Mouse (Mus musculus) cerebellum, postnatal 36 days (tissue): ENCODE data around the gene Rap1gap.

Source experiments
- DNase-seq, 2 experiments: peaks; one replicate each; pipeline ENCODE4 v3.0.0; 2021 to 2022; ENCODE audit warnings: mixed read lengths in 2 of 2

The Rap1gap gene

DNA sequence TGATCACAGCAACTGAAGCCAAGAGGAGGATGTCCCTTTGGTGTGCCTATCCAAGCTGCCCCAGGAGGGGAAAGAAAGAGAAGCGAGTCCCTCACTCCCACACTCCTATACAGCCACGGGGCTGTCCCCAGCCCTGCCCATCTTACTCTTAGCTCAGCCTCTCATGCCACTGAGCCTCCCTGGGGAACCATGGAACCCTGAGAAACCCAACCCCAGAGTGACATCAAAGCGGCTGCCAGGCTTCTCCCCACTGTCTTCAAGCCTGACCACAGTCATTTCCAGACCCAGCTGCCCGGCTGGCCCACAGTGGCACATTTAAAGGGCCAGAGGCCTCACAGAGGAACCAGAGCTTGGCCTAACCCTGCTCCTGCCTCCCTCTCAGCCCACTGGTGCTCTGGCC, 84.2 kb downstream of the Rap1gap start:
- DNase-seq = no peak

DNA sequence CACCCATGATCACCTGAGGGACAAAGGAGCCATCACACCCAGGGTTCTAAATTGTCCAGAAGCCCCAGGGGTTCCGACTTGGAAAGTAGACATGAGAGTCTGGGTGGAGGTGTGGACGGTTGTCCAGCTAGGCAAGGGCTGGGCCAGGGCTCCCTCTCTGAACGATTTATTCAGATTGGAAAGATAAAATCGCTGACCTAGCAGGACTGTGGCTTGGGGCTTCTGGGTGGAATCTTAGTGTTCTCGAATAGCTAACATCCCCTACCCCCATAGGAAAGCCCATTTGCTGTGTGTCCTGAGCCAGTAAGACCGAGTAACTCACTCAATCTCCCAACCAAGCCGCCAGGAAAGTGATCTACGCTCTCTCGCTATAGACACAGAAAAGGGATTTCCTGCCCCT, 85.2 kb downstream of the Rap1gap start:
- DNase-seq = no peak

DNA sequence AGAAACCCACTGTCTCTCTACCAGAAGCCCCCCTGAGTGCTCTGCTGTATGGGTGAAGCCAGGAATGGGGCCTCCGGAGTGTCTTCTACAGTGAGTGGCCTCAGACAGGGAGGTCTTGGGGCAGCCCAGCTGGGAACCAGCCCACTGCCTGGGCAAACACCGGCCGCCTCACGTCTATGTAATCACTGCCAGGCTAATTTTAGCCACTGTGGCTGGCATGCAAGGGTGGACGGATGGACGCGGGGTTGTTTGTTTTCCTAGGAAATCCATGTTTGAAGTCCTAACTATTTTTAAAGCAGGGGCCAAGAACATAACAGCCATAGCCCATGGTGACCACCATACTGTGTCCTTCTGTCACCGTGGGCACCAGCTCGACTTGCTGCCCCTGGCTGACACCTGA, 85.6 kb downstream of the Rap1gap start:
- DNase-seq = no peak

DNA sequence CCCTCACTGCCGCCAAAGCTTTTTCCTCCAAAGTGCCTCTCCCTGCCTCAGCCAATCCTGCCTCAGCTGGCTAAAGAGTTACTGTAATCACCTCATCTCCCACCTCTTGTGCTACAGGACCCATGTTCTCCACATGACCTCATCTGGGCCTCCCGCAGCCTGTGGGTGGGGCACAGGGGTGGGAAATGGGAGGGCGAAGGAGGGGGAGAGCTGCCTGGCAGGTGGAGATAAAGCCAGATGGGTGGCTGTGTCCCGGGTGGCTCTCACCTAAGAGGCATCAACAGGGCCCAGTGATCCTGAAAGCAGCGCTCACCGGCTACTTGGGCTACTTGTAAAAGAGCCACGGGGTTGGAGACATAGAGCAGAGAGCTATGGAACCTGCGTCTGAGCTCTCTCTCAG, 86.8 kb downstream of the Rap1gap start:
- no peak for DNase-seq

DNA sequence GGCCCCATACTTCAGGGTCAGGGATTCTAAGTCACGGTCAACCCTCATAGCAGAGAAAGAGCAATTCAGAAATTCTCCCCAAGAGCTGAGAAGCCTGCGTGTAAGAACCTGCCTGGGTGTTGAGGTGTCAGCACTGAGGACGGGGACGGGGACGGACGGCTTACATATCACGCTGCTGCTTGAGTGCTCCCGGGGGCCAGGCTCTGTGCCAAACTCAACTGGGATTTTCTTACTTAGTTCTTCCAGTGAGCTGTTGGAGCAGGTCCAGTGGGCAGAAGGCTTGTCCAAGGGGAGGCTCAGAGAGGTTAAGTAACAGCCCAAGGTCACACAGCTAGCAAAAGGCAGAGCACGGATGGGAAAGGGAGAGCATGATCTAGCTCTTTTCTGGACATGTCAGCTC, 87.2 kb downstream of the Rap1gap start:
- DNase-seq = peak in 1 of 2 experiments; percentile 38

DNA sequence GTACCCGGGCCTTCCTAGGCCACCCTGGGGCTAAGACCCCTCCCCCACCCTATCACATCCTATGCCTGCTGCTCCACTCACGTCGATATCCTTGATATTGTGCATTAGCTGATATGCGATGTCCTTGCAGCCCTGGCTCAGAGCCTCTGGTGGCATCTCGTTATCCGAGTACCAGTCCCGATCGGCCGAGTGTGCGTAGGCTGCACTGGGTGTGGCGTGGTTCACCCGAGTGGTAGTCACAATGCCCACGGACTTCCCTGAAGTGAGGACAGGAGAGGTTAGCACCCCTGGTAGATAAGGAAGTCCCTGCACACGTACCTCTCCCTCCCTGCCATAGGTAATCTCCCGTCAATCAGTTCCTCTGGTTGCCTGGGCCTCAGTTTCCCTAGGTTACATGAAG, 87.9 kb downstream of the Rap1gap start:
- DNase-seq = no peak

DNA sequence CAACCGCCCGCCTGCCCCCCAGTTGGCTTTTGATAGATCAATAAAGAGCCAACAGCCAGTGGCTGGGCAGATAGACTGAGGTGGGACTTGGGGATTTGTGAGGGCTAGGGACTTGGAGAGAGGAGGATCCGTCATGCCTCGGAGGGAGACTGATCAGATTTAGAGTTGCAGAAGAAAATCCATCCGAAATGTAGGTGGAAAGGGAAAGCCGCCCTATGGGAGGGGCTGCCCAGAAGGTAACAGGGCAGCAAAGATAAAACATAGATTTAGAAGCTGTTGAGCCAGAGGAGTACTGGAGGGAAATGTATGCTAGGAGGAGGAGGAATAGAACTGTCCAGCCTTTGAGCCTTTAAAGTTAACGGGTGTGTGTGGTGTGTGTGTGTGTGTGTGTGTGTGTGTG, 88.7 kb downstream of the Rap1gap start:
- no peak for DNase-seq

DNA sequence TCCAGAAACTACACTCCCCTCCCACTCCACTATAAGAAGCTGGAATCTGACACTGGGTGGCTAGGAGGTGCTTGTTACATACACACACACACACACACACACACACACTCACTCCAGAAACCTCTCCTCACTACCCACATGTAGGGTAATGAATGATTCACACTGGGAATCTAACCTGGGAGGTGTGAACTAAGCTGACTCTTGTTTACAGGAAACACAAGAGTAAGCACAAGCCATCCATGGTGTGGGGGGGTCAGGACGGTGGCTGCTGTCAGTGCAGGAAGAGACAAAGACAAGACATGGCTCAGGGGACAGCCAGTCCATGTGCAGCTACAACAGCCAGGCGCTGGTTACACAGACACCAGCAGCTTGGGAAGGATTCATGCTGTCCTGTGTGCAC, 89.9 kb downstream of the Rap1gap start:
- no peak for DNase-seq

DNA sequence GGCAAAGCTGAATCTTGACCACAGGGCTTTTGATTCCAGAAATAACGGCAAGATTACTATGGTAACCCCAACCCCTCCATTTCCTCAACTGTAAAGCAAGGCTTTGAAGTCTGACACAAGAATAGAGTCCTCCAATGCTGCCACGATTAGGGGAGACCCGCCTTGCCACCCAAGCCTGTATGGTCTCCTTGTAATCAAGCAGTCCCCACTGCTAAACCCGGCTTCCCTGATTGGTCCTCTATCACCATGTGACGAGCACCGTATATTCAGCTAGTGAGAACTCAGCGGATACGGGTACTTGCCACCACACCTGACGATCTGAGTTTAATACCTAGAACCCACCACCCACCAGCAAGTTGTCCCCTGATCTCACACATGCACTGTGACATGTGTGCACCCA, 98.4 kb downstream of the Rap1gap start:
- DNase-seq = no peak

DNA sequence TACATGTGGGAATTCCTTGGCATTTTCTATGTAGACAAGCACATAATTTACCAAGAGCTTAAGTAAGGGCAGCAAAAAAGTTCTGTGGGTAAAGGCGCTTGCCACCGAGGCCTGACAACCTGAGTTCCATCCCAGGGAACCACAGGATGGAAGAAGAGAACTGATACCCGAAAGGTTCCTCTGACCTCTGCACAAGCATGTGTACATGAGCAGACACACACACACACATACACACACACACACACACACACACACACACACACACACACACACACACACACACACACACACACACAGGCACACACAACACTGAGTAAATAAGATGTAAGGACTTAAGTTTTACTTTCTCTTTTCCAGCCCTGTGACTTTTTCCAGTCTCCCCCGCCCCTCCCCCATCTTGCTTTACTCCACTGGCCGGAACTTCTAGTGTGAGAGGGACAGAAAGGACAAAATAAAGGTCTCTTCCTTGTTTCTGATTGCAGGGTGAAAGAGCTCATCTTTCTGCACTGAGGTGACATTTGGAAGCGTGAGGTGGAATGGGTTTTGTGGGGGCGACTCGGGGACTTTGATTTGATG, 99.5 kb downstream of the Rap1gap start:
- no peak for DNase-seq

DNA sequence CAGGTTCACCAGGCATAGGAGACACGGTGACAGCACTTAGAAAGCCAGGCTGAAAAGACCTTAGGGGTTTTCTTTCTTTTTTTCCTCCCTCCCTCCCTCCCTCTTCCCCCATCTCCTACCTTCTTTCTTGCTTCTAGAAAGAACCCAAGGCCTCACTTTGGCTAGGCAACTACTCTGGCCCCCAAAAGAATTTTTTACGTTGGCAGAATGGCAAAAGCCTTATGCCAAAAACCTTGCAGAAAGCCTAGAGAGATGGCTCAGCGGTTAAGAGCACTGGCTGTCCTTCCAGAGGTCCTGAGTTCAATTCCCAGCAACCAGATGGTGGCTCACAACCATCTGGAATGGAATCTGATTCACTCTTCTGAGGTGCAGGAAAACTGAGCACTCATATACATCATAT, 100.1 kb downstream of the Rap1gap start:
- DNase-seq = no peak

DNA sequence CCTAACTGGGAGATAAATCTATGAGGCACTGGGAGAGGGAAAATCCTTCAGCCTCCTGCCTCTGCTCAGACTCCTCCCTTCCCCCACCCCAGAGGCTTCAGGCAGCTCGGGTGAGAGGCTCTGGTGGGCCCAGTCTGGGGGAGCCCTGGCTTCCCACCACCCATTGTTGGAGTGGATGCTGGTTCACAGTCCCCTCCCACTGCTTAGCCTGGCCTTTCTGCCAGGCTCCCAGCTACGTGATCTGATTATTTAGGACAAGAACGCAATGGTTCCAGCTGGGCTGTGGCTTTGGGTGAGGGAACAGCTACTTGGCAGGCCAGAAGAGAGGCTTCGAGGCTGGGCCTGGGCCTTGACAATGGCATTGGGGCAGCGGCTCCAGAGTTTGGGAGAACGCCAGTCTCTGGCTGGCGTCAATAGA, 101.0 kb downstream of the Rap1gap start:
- DNase-seq = peak in 1 of 2 experiments; percentile 22

DNA sequence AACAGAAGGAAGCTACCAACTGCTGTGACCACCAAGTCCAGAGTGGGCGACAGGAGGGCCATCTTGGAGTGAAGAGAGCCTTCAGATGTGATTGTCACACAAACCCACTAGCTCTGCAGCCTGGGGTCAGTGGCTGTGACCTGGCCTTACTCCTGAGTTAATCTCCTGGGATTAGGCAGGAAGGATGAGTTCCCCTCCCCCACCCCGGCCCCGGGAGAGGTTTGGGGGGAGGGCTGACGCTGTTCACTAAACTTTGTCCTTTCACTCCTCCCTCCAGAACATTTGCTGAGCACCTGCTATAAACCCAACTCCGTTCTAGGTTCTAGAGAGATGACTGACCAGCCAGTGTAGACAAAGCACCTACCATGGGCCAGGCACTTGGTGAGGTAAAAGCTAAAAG, 101.8 kb downstream of the Rap1gap start:
- DNase-seq = no peak

DNA sequence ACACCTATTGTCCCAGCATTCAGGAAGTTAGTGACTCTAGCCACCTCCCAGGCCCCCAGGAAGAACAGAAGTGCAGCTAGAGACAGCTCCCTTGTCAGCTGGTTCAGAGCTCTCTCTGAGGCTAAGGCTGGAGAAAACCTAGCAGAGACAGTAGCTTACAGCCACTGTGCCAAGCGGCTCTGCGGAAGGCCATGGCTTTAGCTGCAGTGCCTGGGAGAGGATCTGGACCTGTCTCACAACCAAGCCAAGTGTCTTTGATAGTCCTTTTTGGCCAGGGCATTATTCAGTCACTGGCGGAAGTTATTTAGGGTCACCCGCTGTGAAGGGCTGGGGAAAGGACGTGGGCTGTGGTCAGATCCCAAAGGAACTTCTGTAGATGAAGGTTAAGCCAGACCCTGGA, 103.9 kb downstream of the Rap1gap start:
- no peak for DNase-seq

DNA sequence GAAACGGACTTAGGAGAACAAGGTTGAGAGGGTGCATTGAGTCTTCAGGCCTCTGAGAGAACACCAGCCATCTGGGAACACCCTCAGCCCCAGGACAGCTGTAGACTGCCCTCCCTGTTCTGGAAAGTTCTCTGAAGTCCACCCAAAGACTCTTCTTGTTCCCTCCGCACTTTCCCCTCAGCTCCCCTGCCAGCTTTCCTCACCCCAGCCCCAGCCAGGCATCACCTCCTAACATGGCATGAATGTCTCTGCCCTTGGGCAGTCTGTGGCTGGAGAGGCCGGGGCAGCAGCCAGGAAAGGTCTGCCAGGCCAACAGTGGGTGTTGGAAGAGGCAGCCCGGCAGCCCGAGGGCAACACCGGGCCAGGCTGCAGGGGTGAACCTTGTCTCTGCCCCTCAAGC, 104.3 kb downstream of the Rap1gap start:
- no peak for DNase-seq

DNA sequence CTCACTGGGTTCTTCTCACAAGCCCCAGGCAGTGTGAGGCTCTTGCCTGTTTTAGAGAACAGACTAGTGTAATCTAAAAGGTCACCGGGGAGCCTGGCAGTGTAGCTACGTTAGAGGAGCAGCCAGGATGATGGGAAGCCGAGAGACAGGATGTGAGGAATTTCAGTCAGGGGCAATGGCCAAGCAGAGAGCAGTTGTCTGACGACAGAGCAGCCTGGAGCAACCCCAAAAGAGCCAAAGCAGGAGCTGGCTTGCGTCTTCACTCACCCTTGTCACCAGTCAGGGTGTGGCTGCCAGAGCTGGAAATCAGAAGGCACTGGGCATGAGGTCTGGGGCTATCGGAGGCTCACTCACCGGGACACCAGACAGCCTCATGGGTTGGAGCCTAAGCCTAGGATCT, 105.1 kb downstream of the Rap1gap start:
- peak in 1 of 2 experiments; percentile 24 for DNase-seq

DNA sequence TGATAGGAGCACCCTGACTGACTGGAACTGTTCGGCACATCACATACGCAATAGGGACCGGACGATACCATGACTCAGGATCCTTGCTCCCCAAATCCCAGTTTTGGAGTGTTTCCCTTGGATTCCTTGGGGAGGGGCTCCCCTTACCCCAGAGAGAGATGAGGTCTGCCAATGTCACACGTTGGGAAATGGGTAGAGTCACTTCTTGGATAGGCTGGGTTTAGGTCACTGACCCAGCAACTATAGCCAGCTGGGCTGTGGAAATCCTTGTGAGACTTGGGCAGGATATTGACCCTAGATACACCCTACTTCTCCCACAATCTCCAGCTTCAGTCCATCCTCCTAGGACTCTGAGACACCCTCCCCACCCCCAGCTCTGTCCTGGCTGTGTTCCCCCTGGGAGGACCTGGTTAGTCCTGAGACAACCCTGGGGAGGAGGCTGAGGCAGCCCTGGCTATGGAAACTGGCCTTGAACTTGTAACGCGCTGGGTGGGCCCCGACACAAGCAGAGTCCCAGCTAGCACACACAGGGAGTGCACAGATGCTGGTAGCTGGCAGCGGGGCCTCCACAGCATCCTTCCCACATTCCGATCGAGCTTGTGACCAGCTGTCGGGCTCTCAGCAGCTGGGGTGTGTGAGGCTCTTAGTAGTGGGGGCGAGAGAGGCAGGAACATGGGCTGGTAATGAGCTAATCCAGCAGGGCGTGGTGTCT, 106.5 kb downstream of the Rap1gap start:
- no peak for DNase-seq

DNA sequence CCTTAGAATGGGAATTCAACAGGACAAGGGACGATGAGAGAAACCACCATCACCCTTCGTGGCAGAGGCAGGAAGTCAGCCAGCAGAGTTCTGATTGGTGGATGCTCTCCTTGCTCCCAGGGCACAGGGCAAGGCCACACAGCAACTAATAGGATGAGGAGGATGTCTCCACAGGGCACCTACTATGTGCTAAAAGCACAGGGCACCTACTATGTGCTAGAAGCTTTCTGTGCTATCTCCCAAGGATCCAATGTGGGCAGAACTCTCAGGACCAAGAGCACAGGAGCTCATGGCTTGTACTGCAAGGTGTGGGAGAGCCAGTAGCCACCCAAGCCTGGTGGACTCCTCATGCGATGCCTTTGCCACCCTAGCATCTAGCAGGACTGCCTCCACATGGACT, 107.2 kb downstream of the Rap1gap start:
- no peak for DNase-seq

DNA sequence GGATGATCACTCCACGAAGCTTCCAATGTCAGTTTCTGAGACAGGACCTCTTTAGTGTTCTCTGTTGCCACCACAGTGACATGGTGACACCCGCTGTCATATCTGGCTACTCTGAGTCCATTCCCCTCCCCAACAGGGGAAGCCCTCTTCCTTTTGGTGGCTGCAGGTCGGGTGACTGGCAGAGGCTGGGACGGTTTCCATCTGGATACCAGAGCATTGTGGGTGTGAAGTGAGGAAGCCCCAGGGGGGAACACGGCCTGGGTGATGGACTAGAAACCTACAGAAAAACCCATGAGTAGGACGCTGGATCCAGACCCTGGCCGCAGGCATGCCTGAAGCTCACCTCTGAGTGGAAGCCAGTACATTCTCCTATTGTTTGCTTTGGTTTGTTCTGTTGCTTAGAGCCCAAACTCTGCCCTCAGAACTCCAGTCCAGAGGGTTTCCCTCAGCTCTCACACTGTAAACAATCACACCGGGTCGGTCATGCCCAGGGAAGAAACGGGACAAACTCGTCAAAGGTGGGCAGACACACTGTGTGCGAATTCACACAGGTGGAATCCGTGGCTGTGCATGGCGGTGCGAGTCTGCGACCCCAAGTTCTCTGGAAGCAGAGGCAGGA, 108.0 kb downstream of the Rap1gap start:
- DNase-seq = no peak

DNA sequence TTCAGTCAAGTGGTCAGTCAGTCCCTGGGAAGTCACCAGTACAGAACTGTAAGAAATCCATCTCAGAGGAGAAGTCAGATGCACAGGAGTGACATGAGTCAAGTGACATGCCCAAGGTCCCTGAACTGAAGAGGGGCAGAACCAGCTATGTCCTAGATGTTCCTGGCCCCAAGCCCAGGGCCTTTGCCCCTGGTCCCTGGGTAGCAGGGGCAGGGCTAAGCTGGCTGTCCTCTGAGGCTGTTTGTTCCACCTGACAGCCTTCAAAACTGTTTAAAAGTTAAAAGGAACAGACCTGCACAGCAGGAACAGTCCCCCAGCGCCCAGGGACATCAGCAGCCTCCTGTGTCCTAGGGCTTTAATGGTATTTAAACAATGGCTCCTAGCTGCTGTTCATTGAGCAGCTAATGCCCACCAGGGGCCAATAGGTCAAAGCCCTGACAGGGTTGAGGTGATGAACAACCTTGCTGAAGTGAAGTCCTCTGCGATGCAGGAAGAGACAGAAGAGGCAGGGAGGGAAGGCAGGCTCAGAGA, 108.9 kb downstream of the Rap1gap start:
- DNase-seq = no peak

DNA sequence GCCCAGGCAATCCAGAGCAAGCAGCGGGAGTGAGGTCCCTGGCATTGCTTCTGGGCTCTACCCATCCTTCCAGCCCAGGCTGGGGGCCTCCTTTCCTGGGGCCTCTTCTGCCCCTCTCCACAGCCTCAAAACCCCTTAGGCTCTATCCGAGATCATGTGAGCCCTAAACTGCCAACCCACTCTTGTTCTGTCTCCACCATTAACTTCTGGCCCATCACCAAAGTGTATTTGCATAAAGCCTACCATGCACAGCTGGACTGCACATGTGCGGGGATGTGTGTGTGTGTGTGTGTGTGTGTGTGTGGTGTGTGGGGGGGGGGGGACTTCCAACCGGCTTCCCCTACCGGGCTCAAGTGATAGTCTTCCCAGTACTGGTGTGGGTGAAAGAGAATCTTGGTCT, 109.5 kb downstream of the Rap1gap start:
- DNase-seq = no peak

DNA sequence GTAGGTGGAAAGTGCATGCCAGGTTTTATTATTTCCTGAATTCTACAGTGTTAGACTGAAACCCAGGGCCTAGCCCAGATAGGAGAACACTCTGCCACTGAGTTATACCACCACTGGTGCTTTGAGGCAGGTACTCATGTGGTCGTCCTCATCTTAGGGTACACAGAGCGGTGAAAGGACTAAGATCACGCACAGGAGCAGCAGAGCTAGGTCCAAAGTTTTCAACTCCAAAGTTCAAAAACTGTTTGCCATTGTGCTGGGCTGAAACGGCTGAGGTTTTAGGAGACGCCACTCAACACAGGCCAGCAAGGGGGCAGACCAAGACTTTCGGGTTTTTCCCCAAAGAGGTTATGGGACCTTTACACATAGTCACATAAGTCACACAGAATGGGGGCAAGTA, 110.0 kb downstream of the Rap1gap start:
- no peak for DNase-seq

DNA sequence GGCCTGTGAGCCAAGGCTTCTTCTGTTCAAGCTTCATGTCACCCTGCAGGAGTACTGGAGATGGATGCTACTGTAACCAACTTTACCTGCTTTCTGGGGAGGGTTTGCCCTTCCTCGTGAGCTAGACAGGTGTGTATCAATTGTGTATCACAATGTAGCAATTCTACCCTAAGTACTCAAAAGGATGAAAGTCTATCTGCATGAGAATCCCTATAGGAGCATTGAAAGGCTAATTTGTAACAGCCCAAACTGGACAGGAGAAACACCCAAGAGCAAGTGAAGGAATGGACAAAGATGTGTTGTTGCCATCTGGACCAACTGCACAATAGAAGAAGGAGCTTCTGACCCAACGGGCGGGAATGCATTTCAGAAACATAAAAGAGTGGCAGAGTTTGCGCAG, 113.3 kb downstream of the Rap1gap start:
- DNase-seq = no peak
